Mouse (Mus musculus): ENCODE measurements around the gene Prdm11. TPM values are rescaled to one million over a fixed set of nuclear protein-coding genes. Genes with fewer than 3 reads are reported as not detected.
A peak's percentile ranks its signal among the peaks of the same experiment; 100 is the strongest.

The Prdm11 gene
- polyA plus RNA-seq, 1 experiment from 2014 or later: 2.0 TPM

- Histone ChIP-seq H3K27me3 (ENCODE audit: poor library complexity, severe bottlenecking) (no peaks in the 10 kb centered on the region; the same call in 1 of the 2 replicates), H3K9me3 (no peaks in the 10 kb centered on the region; the same call in 1 of the 2 replicates), H3K4me1 (peaks cover 25% of the 10 kb centered on the region), H3K27ac (no peak overlapping the region), H3K36me3 (replicated peaks) (peaks cover 18% of the 10 kb centered on the region), H3K4me3 (no peak overlapping the region)
- WGBS: 59% methylated on average over 4 of the region's 4 CpGs
- no peak for DNase-seq (ENCODE audit: extremely low spot score, low spot score)
Observed at GRCm38 (mm10) chr2:92967839-92968166, 78.2 kb downstream of the Prdm11 start.

- Histone ChIP-seq H3K4me1 (peaks cover 25% of the 10 kb centered on the region), H3K27ac (0 out of 2 replicates have a peak overlapping the region, but pooled peaks have one; percentile 44), H3K36me3 (replicated peaks) (peaks cover 12% of the 10 kb centered on the region), H3K9me3 (no peaks in the 10 kb centered on the region; the same call in 1 of the 2 replicates), H3K27me3 (ENCODE audit: poor library complexity, severe bottlenecking) (no peaks in the 10 kb centered on the region; the same call in 1 of the 2 replicates), H3K4me3 (no peak overlapping the region)
- WGBS: 28% methylated on average over 10 of the region's 10 CpGs
- DNase-seq (ENCODE audit: extremely low spot score, low spot score): no peak
Observed at GRCm38 (mm10) chr2:92967032-92967838, 78.7 kb downstream of the Prdm11 start.

GRCm38 (mm10) chr2:92966257-92966656 is 79.7 kb downstream of the Prdm11 start:
- Histone ChIP-seq H3K27ac (no peak overlapping the region), H3K36me3 (replicated peaks) (peaks cover 5% of the 10 kb centered on the region; the same call in 1 of the 2 replicates), H3K9me3 (no peaks in the 10 kb centered on the region; the same call in 1 of the 2 replicates), H3K4me3 (no peak overlapping the region), H3K27me3 (ENCODE audit: poor library complexity, severe bottlenecking) (no peaks in the 10 kb centered on the region; the same call in 1 of the 2 replicates), H3K4me1 (peaks cover 25% of the 10 kb centered on the region)
- 56% methylated on average over 8 of the region's 8 CpGs for WGBS
- no peak for DNase-seq (ENCODE audit: extremely low spot score, low spot score)

- Histone ChIP-seq H3K36me3 (replicated peaks) (no peaks in the 10 kb centered on the region), H3K9me3 (no peaks in the 10 kb centered on the region; the same call in 1 of the 2 replicates), H3K4me3 (no peak overlapping the region), H3K4me1 (peaks cover 25% of the 10 kb centered on the region), H3K27me3 (ENCODE audit: poor library complexity, severe bottlenecking) (no peaks in the 10 kb centered on the region; the same call in 1 of the 2 replicates), H3K27ac (no peak overlapping the region)
- DNase-seq (ENCODE audit: extremely low spot score, low spot score): no peak
- WGBS: 90% methylated on average over 1 of the region's 1 CpGs
Observed at GRCm38 (mm10) chr2:92964345-92964744, 81.6 kb downstream of the Prdm11 start.

- H3K4me1 ChIP-seq: no peaks in the 10 kb centered on the region
- WGBS: 93% methylated on average over 4 of the region's 4 CpGs
- H3K27me3 ChIP-seq (ENCODE audit: poor library complexity, severe bottlenecking): no peaks in the 10 kb centered on the region
- no peak overlapping the region for H3K27ac ChIP-seq
- no peak overlapping the region for H3K4me3 ChIP-seq
- no peaks in the 10 kb centered on the region for H3K36me3 ChIP-seq (replicated peaks)
- no peaks in the 10 kb centered on the region for H3K9me3 ChIP-seq
- no peak for DNase-seq (ENCODE audit: extremely low spot score, low spot score)
Observed at GRCm38 (mm10) chr2:92958640-92959039, 87.3 kb downstream of the Prdm11 start.

- DNase-seq (ENCODE audit: extremely low spot score, low spot score): no peak
- Histone ChIP-seq H3K4me1 (no peaks in the 10 kb centered on the region), H3K4me3 (no peak overlapping the region), H3K27ac (no peak overlapping the region), H3K9me3 (no peaks in the 10 kb centered on the region), H3K36me3 (replicated peaks) (no peaks in the 10 kb centered on the region), H3K27me3 (ENCODE audit: poor library complexity, severe bottlenecking) (no peaks in the 10 kb centered on the region)
- 90% methylated on average over 2 of the region's 2 CpGs for WGBS
Observed at GRCm38 (mm10) chr2:92956943-92957342, 89.0 kb downstream of the Prdm11 start.

GRCm38 (mm10) chr2:92954404-92955114 is 91.4 kb downstream of the Prdm11 start:
- Histone ChIP-seq H3K36me3 (replicated peaks) (no peaks in the 10 kb centered on the region), H3K27ac (no peak overlapping the region), H3K27me3 (ENCODE audit: poor library complexity, severe bottlenecking) (no peaks in the 10 kb centered on the region), H3K9me3 (no peaks in the 10 kb centered on the region), H3K4me1 (peaks cover 4% of the 10 kb centered on the region), H3K4me3 (no peak overlapping the region)
- 47% methylated on average over 11 of the region's 11 CpGs for WGBS
- peak; percentile 65 for DNase-seq (ENCODE audit: extremely low spot score, low spot score)

GRCm38 (mm10) chr2:92953450-92953849 is 92.5 kb downstream of the Prdm11 start:
- peaks cover 15% of the 10 kb centered on the region for H3K4me1 ChIP-seq
- H3K9me3 ChIP-seq: no peaks in the 10 kb centered on the region
- no peak overlapping the region for H3K4me3 ChIP-seq
- WGBS: 95% methylated on average over 17 of the region's 17 CpGs
- H3K27me3 ChIP-seq (ENCODE audit: poor library complexity, severe bottlenecking): no peaks in the 10 kb centered on the region
- H3K27ac ChIP-seq: no peak overlapping the region
- DNase-seq (ENCODE audit: extremely low spot score, low spot score): no peak
- no peaks in the 10 kb centered on the region for H3K36me3 ChIP-seq (replicated peaks)

GRCm38 (mm10) chr2:92949518-92949917 is 96.4 kb downstream of the Prdm11 start:
- no peak overlapping the region for H3K27ac ChIP-seq
- no peak overlapping the region for H3K4me3 ChIP-seq
- H3K27me3 ChIP-seq (ENCODE audit: poor library complexity, severe bottlenecking): no peaks in the 10 kb centered on the region
- H3K9me3 ChIP-seq: no peaks in the 10 kb centered on the region
- no peak for DNase-seq (ENCODE audit: extremely low spot score, low spot score)
- H3K36me3 ChIP-seq (replicated peaks): no peaks in the 10 kb centered on the region
- WGBS: 62% methylated on average over 1 of the region's 1 CpGs
- H3K4me1 ChIP-seq: peaks cover 28% of the 10 kb centered on the region

GRCm38 (mm10) chr2:92948699-92949300 is 97.2 kb downstream of the Prdm11 start:
- H3K4me3 ChIP-seq: no peak overlapping the region
- H3K4me1 ChIP-seq: peaks cover 28% of the 10 kb centered on the region
- no peak overlapping the region for H3K27ac ChIP-seq
- H3K27me3 ChIP-seq (ENCODE audit: poor library complexity, severe bottlenecking): no peaks in the 10 kb centered on the region
- no peak for DNase-seq (ENCODE audit: extremely low spot score, low spot score)
- no peaks in the 10 kb centered on the region for H3K36me3 ChIP-seq (replicated peaks)
- 69% methylated on average over 7 of the region's 7 CpGs for WGBS
- H3K9me3 ChIP-seq: no peaks in the 10 kb centered on the region

GRCm38 (mm10) chr2:92947981-92948698 is 97.8 kb downstream of the Prdm11 start:
- H3K9me3 ChIP-seq: no peaks in the 10 kb centered on the region
- no peak overlapping the region for H3K4me3 ChIP-seq
- no peak for DNase-seq (ENCODE audit: extremely low spot score, low spot score)

GRCm38 (mm10) chr2:92945824-92946598 is 100.0 kb downstream of the Prdm11 start:
- Histone ChIP-seq H3K36me3 (replicated peaks) (no peaks in the 10 kb centered on the region), H3K9me3 (no peaks in the 10 kb centered on the region), H3K27me3 (ENCODE audit: poor library complexity, severe bottlenecking) (no peaks in the 10 kb centered on the region), H3K4me3 (no peak overlapping the region), H3K27ac (no peak overlapping the region), H3K4me1 (peaks cover 28% of the 10 kb centered on the region)
- DNase-seq (ENCODE audit: extremely low spot score, low spot score): no peak
- 91% methylated on average over 11 of the region's 11 CpGs for WGBS

More at GRCm38 (mm10) chr2:92947981-92948698, 97.8 kb downstream of the Prdm11 start:
- no peaks in the 10 kb centered on the region for H3K27me3 ChIP-seq (ENCODE audit: poor library complexity, severe bottlenecking)
- H3K4me1 ChIP-seq: peaks cover 28% of the 10 kb centered on the region
- WGBS: 13% methylated on average over 12 of the region's 12 CpGs
- H3K36me3 ChIP-seq (replicated peaks): no peaks in the 10 kb centered on the region
- H3K27ac ChIP-seq: no peak overlapping the region

All from forebrain, embryonic 10.5 days (tissue).